Mouse (Mus musculus): Measurements from ENCODE around the gene Rcan2. TPM values are rescaled to one million over a fixed set of nuclear protein-coding genes. Genes with fewer than 3 reads are reported as not detected.
A peak's percentile ranks its signal among the peaks of the same experiment; 100 is the strongest.
"Not testable (repeated sequence)": the region's sequence is repeated elsewhere in the genome, so short reads cannot be mapped to it uniquely, and the experiment has no call there.

The Rcan2 gene
- polyA plus RNA-seq, 1 experiment from 2014 or later, result 104 TPM

DNA sequence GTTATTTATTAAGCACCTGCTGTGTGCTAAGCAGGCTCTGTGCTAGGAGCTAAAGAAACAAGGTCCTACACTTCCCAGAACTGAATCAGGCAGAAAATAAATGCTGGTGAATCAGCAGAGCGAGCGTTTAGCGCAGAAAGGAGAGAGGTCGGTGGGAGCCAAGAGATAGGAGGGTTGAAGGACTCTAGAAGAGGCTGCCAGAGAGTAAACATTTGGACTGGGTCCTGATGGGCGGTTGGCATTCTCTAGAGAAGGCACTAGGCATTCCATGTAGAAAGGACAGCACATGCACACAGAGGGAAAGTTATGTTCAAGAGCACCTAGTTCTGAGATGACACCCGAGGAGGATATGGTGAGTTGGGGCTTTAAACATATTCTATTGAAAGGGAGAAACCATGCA is 2.6 kb downstream of the Rcan2 start:
- no peak overlapping the region for H3K9ac ChIP-seq
- H3K27ac ChIP-seq, result no peak overlapping the region
- H3K4me3 ChIP-seq, result no peak overlapping the region
- 0 out of 2 replicates have a peak, but pooled peaks cover 3% of the 10 kb centered on the region for H3K27me3 ChIP-seq
- peaks cover 16% of the 10 kb centered on the region; the same call in 1 of the 2 replicates for H3K4me1 ChIP-seq (replicated peaks)
- 85% methylated on average over 6 of the region's 6 CpGs for WGBS
- H3K4me2 ChIP-seq, result no peak overlapping the region
- no peaks in the 10 kb centered on the region for H3K36me3 ChIP-seq
- no peaks in the 10 kb centered on the region for H3K9me3 ChIP-seq
- no peak for ATAC-seq (ENCODE audit: low FRiP score)

DNA sequence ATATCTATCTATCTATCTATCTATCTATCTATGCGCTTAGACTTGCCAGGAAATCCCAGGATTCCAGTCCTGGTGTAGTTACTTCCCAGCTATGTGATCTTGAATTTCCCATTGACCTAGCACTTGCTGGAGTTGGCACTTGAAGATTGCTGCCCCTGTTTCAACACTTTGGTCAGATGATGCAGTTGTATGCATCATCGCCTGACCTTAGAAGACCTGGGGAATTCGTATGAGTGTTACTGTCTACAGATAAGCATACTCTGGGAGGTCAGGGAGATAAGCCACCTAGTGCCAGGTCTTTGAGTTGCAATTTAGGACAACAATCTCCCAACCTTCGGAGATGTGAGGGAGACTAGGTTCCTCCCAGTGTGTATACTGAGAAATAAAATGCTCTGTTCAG is 5.7 kb downstream of the Rcan2 start:
- no peaks in the 10 kb centered on the region for H3K36me3 ChIP-seq
- H3K4me1 ChIP-seq (replicated peaks), result peaks cover 9% of the 10 kb centered on the region; the same call in 1 of the 2 replicates
- no peak overlapping the region for H3K4me3 ChIP-seq
- no peak overlapping the region for H3K4me2 ChIP-seq
- H3K27me3 ChIP-seq, result 0 out of 2 replicates have a peak, but pooled peaks cover 3% of the 10 kb centered on the region
- H3K9me3 ChIP-seq, result no peaks in the 10 kb centered on the region
- no peak overlapping the region for H3K27ac ChIP-seq
- ATAC-seq (ENCODE audit: low FRiP score), result no peak
- H3K9ac ChIP-seq, result no peak overlapping the region
- 76% methylated on average over 4 of the region's 4 CpGs for WGBS

- no peak overlapping the region for H3K4me3 ChIP-seq
- H3K4me1 ChIP-seq (replicated peaks), result no peaks in the 10 kb centered on the region
- no peaks in the 10 kb centered on the region for H3K9me3 ChIP-seq
- no peak overlapping the region for H3K4me2 ChIP-seq
- WGBS, result 84% methylated on average over 4 of the region's 4 CpGs
- no peak for ATAC-seq (ENCODE audit: low FRiP score)
- no peaks in the 10 kb centered on the region for H3K36me3 ChIP-seq
- H3K9ac ChIP-seq, result no peak overlapping the region
- H3K27me3 ChIP-seq, result no peaks in the 10 kb centered on the region
- H3K27ac ChIP-seq, result no peak overlapping the region
Observed at GRCm38 (mm10) chr17:43811453-43811852, 10.3 kb downstream of the Rcan2 start.

DNA sequence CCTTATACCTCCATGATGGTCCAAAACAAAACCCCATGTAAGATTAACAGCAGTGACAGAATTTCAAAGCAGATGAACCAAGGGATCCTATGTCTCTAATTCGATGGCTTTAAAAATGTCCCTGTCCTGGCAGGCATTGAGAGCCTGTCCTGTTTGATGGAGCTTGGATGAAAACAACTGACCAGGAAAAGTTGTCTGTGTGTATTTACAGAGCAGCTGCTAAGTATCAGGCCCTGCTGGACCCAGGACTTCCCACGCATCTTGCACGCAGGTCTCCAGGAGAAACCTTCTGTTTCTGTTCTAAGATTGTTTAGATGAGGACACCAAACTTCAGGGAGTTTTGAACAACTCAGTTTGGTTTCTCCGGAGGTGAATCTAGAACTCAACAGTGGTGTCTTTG is 14.2 kb downstream of the Rcan2 start:
- no peak for ATAC-seq (ENCODE audit: low FRiP score)
- no peak overlapping the region for H3K4me3 ChIP-seq
- no peak overlapping the region for H3K4me2 ChIP-seq
- H3K27ac ChIP-seq, result no peak overlapping the region
- H3K36me3 ChIP-seq, result no peaks in the 10 kb centered on the region
- no peaks in the 10 kb centered on the region for H3K4me1 ChIP-seq (replicated peaks)
- H3K9me3 ChIP-seq, result no peaks in the 10 kb centered on the region
- no peak overlapping the region for H3K9ac ChIP-seq
- 88% methylated on average over 4 of the region's 4 CpGs for WGBS
- no peaks in the 10 kb centered on the region for H3K27me3 ChIP-seq

DNA sequence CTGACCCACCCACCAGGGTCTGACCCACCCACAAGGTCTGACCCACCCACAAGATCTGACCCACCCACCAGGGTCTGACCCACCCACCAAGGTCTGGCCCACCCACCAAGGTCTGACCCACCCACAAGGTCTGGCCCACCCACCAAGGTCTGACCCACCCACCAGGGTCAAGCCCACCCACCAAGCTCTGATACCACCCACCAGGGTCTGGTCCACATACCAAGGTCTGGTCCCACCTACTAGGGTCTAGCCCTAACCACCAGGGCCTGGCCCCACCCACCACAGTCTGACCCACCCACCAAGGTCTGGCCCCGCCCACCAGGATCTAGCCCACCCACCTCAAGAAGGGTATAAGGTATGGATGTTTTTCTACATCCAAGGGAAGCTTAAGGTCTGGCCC is 15.3 kb downstream of the Rcan2 start:
- H3K4me1 ChIP-seq (replicated peaks), result no peaks in the 10 kb centered on the region
- no peaks in the 10 kb centered on the region for H3K9me3 ChIP-seq
- no peak overlapping the region for H3K27ac ChIP-seq
- H3K4me3 ChIP-seq, result no peak overlapping the region
- H3K27me3 ChIP-seq, result no peaks in the 10 kb centered on the region
- no peak overlapping the region for H3K9ac ChIP-seq
- WGBS, result 82% methylated on average over 1 of the region's 1 CpGs
- ATAC-seq (ENCODE audit: low FRiP score), result 0 out of 2 replicates have a peak, but pooled peaks have one; percentile 57
- H3K36me3 ChIP-seq, result no peaks in the 10 kb centered on the region
- no peak overlapping the region for H3K4me2 ChIP-seq

DNA sequence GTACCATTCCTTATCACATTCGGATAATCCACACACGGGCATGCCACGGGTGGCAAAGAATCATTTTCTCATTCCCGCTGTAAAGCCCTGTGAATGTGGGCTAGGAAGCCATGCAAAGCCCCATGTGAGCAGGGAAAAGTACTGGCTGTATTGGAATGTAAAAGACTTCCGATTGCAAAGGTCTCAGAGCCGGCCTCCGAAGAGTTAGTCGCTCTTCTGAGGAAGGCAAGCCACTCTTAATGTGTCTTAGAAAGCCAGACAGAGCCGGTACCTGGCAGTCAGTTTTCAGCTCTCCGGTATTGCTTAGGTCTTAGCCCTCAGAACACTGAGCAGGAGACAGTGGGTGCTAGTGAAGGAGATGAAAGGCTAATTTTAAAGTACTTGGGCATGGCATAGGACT is 16.0 kb downstream of the Rcan2 start:
- Histone ChIP-seq H3K9ac (no peak overlapping the region), H3K36me3 (no peaks in the 10 kb centered on the region), H3K4me1 (replicated peaks) (peaks cover 7% of the 10 kb centered on the region; the same call in 1 of the 2 replicates), H3K27ac (no peak overlapping the region), H3K9me3 (no peaks in the 10 kb centered on the region), H3K27me3 (no peaks in the 10 kb centered on the region), H3K4me3 (no peak overlapping the region), H3K4me2 (no peak overlapping the region)
- ATAC-seq (ENCODE audit: low FRiP score), result no peak
- 84% methylated on average over 10 of the region's 10 CpGs for WGBS

- 84% methylated on average over 6 of the region's 6 CpGs for WGBS
- Histone ChIP-seq H3K4me2 (no peak overlapping the region), H3K36me3 (no peaks in the 10 kb centered on the region), H3K9me3 (no peaks in the 10 kb centered on the region), H3K27me3 (no peaks in the 10 kb centered on the region), H3K27ac (no peak overlapping the region), H3K4me3 (no peak overlapping the region), H3K9ac (no peak overlapping the region), H3K4me1 (replicated peaks) (peaks cover 13% of the 10 kb centered on the region)
- no peak for ATAC-seq (ENCODE audit: low FRiP score)
Observed at GRCm38 (mm10) chr17:43818390-43818789, 17.2 kb downstream of the Rcan2 start.

DNA sequence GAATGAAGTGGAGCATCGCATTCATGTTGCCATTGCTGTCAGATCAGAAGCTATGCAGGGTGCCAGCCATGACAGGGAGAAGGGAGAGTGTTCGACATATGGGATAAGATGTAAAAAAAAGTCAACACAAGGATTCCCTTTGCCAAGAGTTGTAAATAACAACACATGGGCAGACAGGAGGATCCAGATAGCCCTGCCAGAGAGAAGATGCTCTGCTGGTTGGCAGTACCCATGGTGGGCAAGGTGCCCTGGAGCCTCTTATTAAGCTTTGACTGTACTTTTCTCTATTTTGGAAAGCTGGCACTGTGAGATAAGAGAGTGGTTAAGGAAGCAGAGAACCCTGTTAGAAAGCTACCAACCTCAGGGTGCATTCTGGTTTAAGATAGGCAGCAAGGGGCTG is 19.8 kb downstream of the Rcan2 start:
- 92% methylated on average over 2 of the region's 2 CpGs for WGBS
- Histone ChIP-seq H3K36me3 (no peaks in the 10 kb centered on the region), H3K27ac (no peak overlapping the region), H3K4me1 (replicated peaks) (peaks cover 13% of the 10 kb centered on the region), H3K4me2 (no peak overlapping the region), H3K9ac (no peak overlapping the region), H3K27me3 (no peaks in the 10 kb centered on the region), H3K4me3 (no peak overlapping the region), H3K9me3 (no peaks in the 10 kb centered on the region)
- ATAC-seq (ENCODE audit: low FRiP score), result no peak

DNA sequence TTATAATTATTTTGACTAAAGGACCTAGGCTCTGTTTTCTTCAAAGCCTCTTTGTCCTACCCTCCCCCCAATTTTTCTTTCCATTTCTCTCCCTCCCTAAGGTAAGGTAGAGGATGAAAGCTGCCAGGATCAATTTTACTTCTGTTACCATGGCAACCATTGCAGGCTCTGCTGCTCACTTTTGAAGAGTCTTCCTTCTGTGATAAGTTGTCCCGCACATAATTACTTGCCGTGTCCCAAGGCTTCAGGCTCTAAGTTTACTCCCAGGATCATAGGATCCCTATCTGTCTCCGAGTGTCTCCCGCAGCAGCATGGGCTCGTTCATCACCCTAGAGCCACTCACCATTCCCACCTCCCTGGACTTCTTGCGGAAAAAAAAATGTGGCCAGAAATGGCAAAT is 21.1 kb downstream of the Rcan2 start:
- ATAC-seq (ENCODE audit: low FRiP score), result peak; percentile 80; the same call in 1 of the 2 replicates
- Histone ChIP-seq H3K9me3 (no peaks in the 10 kb centered on the region), H3K4me3 (no peak overlapping the region), H3K27me3 (no peaks in the 10 kb centered on the region), H3K27ac (peak overlapping the region; percentile 73; the same call in 1 of the 2 replicates), H3K36me3 (no peaks in the 10 kb centered on the region), H3K4me2 (no peak overlapping the region), H3K4me1 (replicated peaks) (peaks cover 13% of the 10 kb centered on the region), H3K9ac (no peak overlapping the region)
- WGBS, result 58% methylated on average over 6 of the region's 6 CpGs

- H3K27me3 ChIP-seq, result no peaks in the 10 kb centered on the region
- ATAC-seq (ENCODE audit: low FRiP score), result no peak; the same call in 1 of the 2 replicates
- H3K4me1 ChIP-seq (replicated peaks), result peaks cover 13% of the 10 kb centered on the region
- no peaks in the 10 kb centered on the region for H3K9me3 ChIP-seq
- H3K9ac ChIP-seq, result no peak overlapping the region
- H3K4me3 ChIP-seq, result no peak overlapping the region
- H3K4me2 ChIP-seq, result no peak overlapping the region
- 75% methylated on average over 2 of the region's 2 CpGs for WGBS
- H3K27ac ChIP-seq, result peak overlapping the region; percentile 45; the same call in 1 of the 2 replicates
- no peaks in the 10 kb centered on the region for H3K36me3 ChIP-seq
Observed at GRCm38 (mm10) chr17:43822630-43823029, 21.5 kb downstream of the Rcan2 start.

- ATAC-seq (ENCODE audit: low FRiP score), result no peak
- H3K36me3 ChIP-seq, result no peaks in the 10 kb centered on the region
- no peak overlapping the region for H3K4me3 ChIP-seq
- 83% methylated on average over 10 of the region's 10 CpGs for WGBS
- no peak overlapping the region for H3K9ac ChIP-seq
- H3K4me1 ChIP-seq (replicated peaks), result peaks cover 15% of the 10 kb centered on the region
- no peaks in the 10 kb centered on the region for H3K9me3 ChIP-seq
- no peak overlapping the region for H3K27ac ChIP-seq
- H3K27me3 ChIP-seq, result no peaks in the 10 kb centered on the region
- H3K4me2 ChIP-seq, result no peak overlapping the region
Observed at GRCm38 (mm10) chr17:43824781-43825410, 23.7 kb downstream of the Rcan2 start.

DNA sequence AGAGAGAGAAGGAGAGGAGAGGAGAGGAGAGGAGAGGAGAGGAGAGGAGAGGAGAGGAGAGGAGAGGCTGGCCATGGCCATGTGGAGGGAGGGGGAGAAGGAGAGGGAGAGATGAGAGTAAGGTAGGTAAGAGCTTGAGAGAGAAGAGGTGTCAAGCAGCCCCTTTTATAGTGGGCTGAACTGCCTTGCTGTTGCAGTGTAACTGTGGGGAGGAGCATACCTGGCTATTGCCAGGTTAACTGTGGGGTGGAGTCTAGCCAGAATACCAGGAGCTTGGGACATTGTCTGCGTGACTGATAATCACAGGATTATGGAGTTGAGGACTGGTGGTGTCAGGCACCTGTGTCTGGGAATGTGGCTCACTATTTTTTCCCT is 24.2 kb downstream of the Rcan2 start:
- H3K4me2 ChIP-seq; H3K9me3 ChIP-seq; H3K9ac ChIP-seq; H3K36me3 ChIP-seq; H3K27me3 ChIP-seq; ATAC-seq (ENCODE audit: low FRiP score); H3K27ac ChIP-seq; H3K4me3 ChIP-seq: not testable (repeated sequence)
- H3K4me1 ChIP-seq (replicated peaks), result peaks cover 15% of the 10 kb centered on the region
- WGBS, result 77% methylated on average over 1 of the region's 1 CpGs

DNA sequence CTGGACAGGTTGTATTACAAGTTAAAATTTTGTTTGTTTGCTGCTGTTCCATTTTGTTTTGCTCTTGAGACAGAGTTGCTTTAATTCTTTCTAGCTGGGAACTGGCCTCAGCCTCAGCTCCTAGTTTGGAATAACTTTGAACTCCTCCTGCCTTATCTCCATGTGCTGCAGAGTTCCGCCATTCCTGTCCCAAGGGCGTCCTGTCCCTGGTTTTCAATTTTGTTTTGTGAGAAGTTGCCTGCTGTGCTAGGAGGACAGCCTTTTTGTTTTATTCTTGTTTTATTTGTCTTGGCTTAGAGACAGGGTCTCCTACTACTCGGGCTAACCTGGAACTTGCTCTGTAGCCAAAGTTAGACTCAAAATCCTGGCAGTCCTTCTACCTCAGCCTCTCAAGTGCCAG is 26.1 kb downstream of the Rcan2 start:
- Histone ChIP-seq H3K9ac (no peak overlapping the region), H3K4me1 (replicated peaks) (peaks cover 7% of the 10 kb centered on the region), H3K36me3 (no peaks in the 10 kb centered on the region), H3K27ac (no peak overlapping the region), H3K4me3 (no peak overlapping the region), H3K27me3 (no peaks in the 10 kb centered on the region), H3K9me3 (no peaks in the 10 kb centered on the region), H3K4me2 (no peak overlapping the region)
- ATAC-seq (ENCODE audit: low FRiP score), result no peak
- 65% methylated on average over 3 of the region's 3 CpGs for WGBS

Data from hindbrain, embryonic 13.5 days (tissue).